Mouse (Mus musculus) CD4-positive naive resting alpha-beta T cell, adult 76 days (primary cell): Measurements from ENCODE around the gene Mixl1. TPM values are rescaled to one million over a fixed set of nuclear protein-coding genes. Genes with fewer than 3 reads are reported as not detected.

Experiments
- total RNA-seq: library from RNA; stranded (reverse); gene quantifications from one replicate; pipeline ENCODE4 v1.2.4, GENCODE M21; 2023

The Mixl1 gene
- not detected for total RNA-seq

GRCm38 (mm10) chr1:180696626-180697352, at the start of gene Mixl1:
TSS of gene Mixl1 (minus strand) at chr1:180697034.

GRCm38 (mm10) chr1:180725704-180726179, 28.9 kb upstream of the Mixl1 start, which contains the start of gene Acbd3:
TSS of gene Acbd3 (plus strand) at chr1:180726043.

Other genes with a start within 250 kb of the Mixl1 start
- 0.09 TPM for gene Stum, start 213.5 kb downstream of the Mixl1 start, total RNA-seq
- gene Parp1, start 128.1 kb downstream of the Mixl1 start, total RNA-seq, result 69.7 TPM
- gene Lin9, start 55.9 kb downstream of the Mixl1 start, total RNA-seq, result 14.2 TPM
- 59.4 TPM for gene Acbd3, start 29.0 kb upstream of the Mixl1 start, total RNA-seq
- gene H3f3a, start 116.9 kb upstream of the Mixl1 start, total RNA-seq, result 746 TPM
- 74.2 TPM for gene Sde2, start 154.1 kb upstream of the Mixl1 start, total RNA-seq
- gene Lefty2, start 196.1 kb upstream of the Mixl1 start, total RNA-seq, result not detected
- gene Pycr2, start 207.3 kb upstream of the Mixl1 start, total RNA-seq, result 50.2 TPM
- not detected for gene Lefty1, start 238.0 kb upstream of the Mixl1 start, total RNA-seq
- 59.8 TPM for gene Tmem63a, start 245.3 kb upstream of the Mixl1 start, total RNA-seq